9 mouse cellular contexts compared by ENCODE assay signal in genomic region chr3:124320821-124321576, GRCm38 (mm10). TPM values are rescaled to one million over a fixed set of nuclear protein-coding genes. Genes with fewer than 3 reads are reported as not detected.
A peak's percentile ranks its signal among the peaks of the same experiment; 100 is the strongest.
DNase-seq lines count a peak whose midpoint lies in the region; ATAC-seq and TF ChIP-seq lines count a peak whose summit lies in the region.
"Had no signal": no experiment of that assay in that cellular context is flagged by ENCODE, and none has a peak within 500 bp of the region (broad histone marks: within the 10 kb centered on the region; RNA-seq: fewer than 3 reads in every experiment).

Gene Tram1l1 (plus strand): TSS chr3:124320855.

- peak; percentile 95 for ATAC-seq in frontal cortex, adult (ENCODE audit: low TSS enrichment)
- peak; percentile 97 for ATAC-seq in hindbrain, postnatal 0 days
- ATAC-seq in midbrain, embryonic 13.5 days: peak; percentile 98
- peak; percentile 86 for ATAC-seq in stomach, embryonic 15.5 days (ENCODE audit: insufficient read depth, low FRiP score, low read depth)

- peak within 1 kb of the TSS; percentile 84 for H3K4me2 ChIP-seq in hindbrain, postnatal 0 days (ENCODE audit: low read depth, low read length)
- peak within 1 kb of the TSS; percentile 67 for H3K4me2 ChIP-seq in midbrain, embryonic 13.5 days (replicated peaks)
- peak within 1 kb of the TSS; percentile 75 for H3K4me2 ChIP-seq in stomach, embryonic 15.5 days

- 1% methylated on average over 49 of the region's 53 CpGs for WGBS in hindbrain, postnatal 0 days
- WGBS in midbrain, embryonic 13.5 days: 1% methylated on average over 53 of the region's 53 CpGs
- WGBS in stomach, embryonic 15.5 days: 3% methylated on average over 53 of the region's 53 CpGs

- H3K4me3 ChIP-seq in gastrocnemius, adult 2 months: peak within 1 kb of the TSS; percentile 73
- peak within 1 kb of the TSS; percentile 56 for H3K4me3 ChIP-seq in hindbrain, postnatal 0 days (ENCODE audit: low read length)
- H3K4me3 ChIP-seq in midbrain, embryonic 13.5 days (replicated peaks): peak within 1 kb of the TSS; percentile 67
- peak within 1 kb of the TSS; percentile 62 for H3K4me3 ChIP-seq in stomach, embryonic 15.5 days (replicated peaks)

- peak; percentile 17 for DNase-seq in gastrocnemius, adult 2 months
- no peak for DNase-seq in gastrocnemius, adult 8-10 months (ENCODE audit: low spot score in 2 of 2)
- DNase-seq in cerebellum, adult 9-10 months: peak; percentile 75
- peak; percentile 96 for DNase-seq in hindbrain, postnatal 0 days (ENCODE audit: low spot score)
- DNase-seq in left cerebral cortex, postnatal 25 days (ENCODE audit: low spot score in 2 of 2): peak; percentile 84 to 86

- H3K9ac ChIP-seq in hindbrain, postnatal 0 days (replicated peaks; ENCODE audit: low read length): peak within 1 kb of the TSS; percentile 67
- peak within 1 kb of the TSS; percentile 84 for H3K9ac ChIP-seq in midbrain, embryonic 13.5 days (replicated peaks)
- H3K9ac ChIP-seq in stomach, embryonic 15.5 days: peak within 1 kb of the TSS; percentile 37

- H3K4me1 ChIP-seq in hindbrain, postnatal 0 days (ENCODE audit: insufficient read depth, low read length): peaks cover 11% of the 10 kb centered on the region
- peaks cover 47% of the 10 kb centered on the region for H3K4me1 ChIP-seq in midbrain, embryonic 13.5 days (replicated peaks)
- peaks cover 3% of the 10 kb centered on the region; the same call in 1 of the 2 replicates for H3K4me1 ChIP-seq in stomach, embryonic 15.5 days

- no peak within 1 kb of the TSS for H3K27ac ChIP-seq in gastrocnemius, adult 2 months
- H3K27ac ChIP-seq in hindbrain, postnatal 0 days: peak within 1 kb of the TSS; percentile 84
- peak within 1 kb of the TSS; percentile 95 for H3K27ac ChIP-seq in midbrain, embryonic 13.5 days
- no peak within 1 kb of the TSS for H3K27ac ChIP-seq in stomach, embryonic 15.5 days
- H3K27ac ChIP-seq: macrophage had no signal

- no peaks in the 10 kb centered on the region for H3K9me3 ChIP-seq in hindbrain, postnatal 0 days (ENCODE audit: low read length)
- H3K9me3 ChIP-seq in midbrain, embryonic 13.5 days: no peaks in the 10 kb centered on the region
- H3K9me3 ChIP-seq in stomach, embryonic 15.5 days: no peaks in the 10 kb centered on the region

- no peak for TF ChIP-seq CTCF in gastrocnemius, adult 2 months (IDR thresholded peaks at IDR 0.05)
- TF ChIP-seq CTCF in hindbrain, postnatal 0 days (IDR thresholded peaks at IDR 0.05; ENCODE audit: low read depth): no peak; the same call in 1 of the 2 replicates

- no peaks in the 10 kb centered on the region for H3K27me3 ChIP-seq in hindbrain, postnatal 0 days (ENCODE audit: insufficient read depth, low read length)
- H3K27me3 ChIP-seq in midbrain, embryonic 13.5 days: no peaks in the 10 kb centered on the region
- no peaks in the 10 kb centered on the region for H3K27me3 ChIP-seq in stomach, embryonic 15.5 days (replicated peaks)

- H3K36me3 ChIP-seq in hindbrain, postnatal 0 days (ENCODE audit: insufficient read depth, low read length): no peaks in the 10 kb centered on the region
- no peaks in the 10 kb centered on the region for H3K36me3 ChIP-seq in midbrain, embryonic 13.5 days
- no peaks in the 10 kb centered on the region for H3K36me3 ChIP-seq in stomach, embryonic 15.5 days

- intact Hi-C loops in gastrocnemius, adult 2 months (cut with DNase I): no loop called here
- intact Hi-C loops in left cerebral cortex, postnatal 25 days (cut with DNase I): no loop called here

RNA-seq across cellular contexts. Expression of gene Tram1l1, which starts in this region (rescaled TPM):
- not detected for total RNA-seq in gastrocnemius, adult 2 months (2021)
- total RNA-seq in gastrocnemius, adult 8-10 months (2022): not detected
- 21.4 and 23.3 TPM in 2 replicates for total RNA-seq in hindbrain, postnatal 0 days (2014; rRNA removed)
- 39.8 and 41.9 TPM in 2 replicates for polyA plus RNA-seq in hindbrain, postnatal 0 days (2015; fragmentation: Nextera tagmentation; extraction: Ambion mirVana)
- total RNA-seq in left cerebral cortex, postnatal 25 days (2021): 10 to 100 TPM; 17.6 to 20.9 TPM
- polyA plus RNA-seq in midbrain, embryonic 13.5 days (2015; fragmentation: Nextera tagmentation; extraction: Ambion mirVana): 51.4 and 57.7 TPM in 2 replicates
- polyA plus RNA-seq in stomach, embryonic 15.5 days (2015; fragmentation: Nextera tagmentation; extraction: Ambion mirVana): 8.0 TPM in 2 replicates
- polyA plus RNA-seq: macrophage had no signal

Comparison
In these comparisons a context has a peak if more than half of its experiments do, and no peak if none do; other contexts are left out.
1. RNA of gene Tram1l1 (total RNA-seq): 21.4 to 23.3 TPM in hindbrain, postnatal 0 days and 17.6 to 20.9 TPM in left cerebral cortex, postnatal 25 days; not detected in gastrocnemius, adult 2 months and not detected in gastrocnemius, adult 8-10 months; every median in the first group is over 10 times any median in the second.
2. Peak in DNase-seq and H3K4me3 ChIP-seq in gastrocnemius, adult 2 months; RNA of the gene not detected or under 1 TPM.
3. DNase-seq: peak in cerebellum, adult 9-10 months (single experiment), hindbrain, postnatal 0 days (single experiment) and left cerebral cortex, postnatal 25 days (2 of 2); none in gastrocnemius, adult 8-10 months (0 of 2).
4. H3K27ac ChIP-seq: peak in hindbrain, postnatal 0 days (single experiment) and midbrain, embryonic 13.5 days (single experiment); none in gastrocnemius, adult 2 months (single experiment) and stomach, embryonic 15.5 days (single experiment).
5. Peak in every context shown above with its lines, with median percentiles within 50 percentile points of each other: H3K4me3 ChIP-seq, ATAC-seq, H3K4me2 ChIP-seq and H3K9ac ChIP-seq.